Mouse (Mus musculus): ENCODE measurements around the gene Psg22. TPM values are rescaled to one million over a fixed set of nuclear protein-coding genes. Genes with fewer than 3 reads are reported as not detected.

Gene Psg22
- polyA plus RNA-seq, 1 experiment, result not detected

Other genes starting within 250 kb of the Psg22 start
- gene Psg26, start 233.9 kb upstream of the Psg22 start, polyA plus RNA-seq (2012; rRNA removed), result not detected in 2 replicates
- gene Psg25, start 185.8 kb upstream of the Psg22 start, polyA plus RNA-seq (2012; rRNA removed), result not detected in 2 replicates
- gene Psg27, start 150.8 kb upstream of the Psg22 start, polyA plus RNA-seq (2012; rRNA removed), result 0.03 TPM in 1 of 2 replicates, not detected in the other
- 0.04 TPM in 1 of 2 replicates, not detected in the other for gene Psg23, start 101.6 kb upstream of the Psg22 start, polyA plus RNA-seq (2012; rRNA removed)
- not detected in 2 replicates for gene Psg21, start 61.4 kb upstream of the Psg22 start, polyA plus RNA-seq (2012; rRNA removed)
- gene Psg20, start 31.9 kb upstream of the Psg22 start, polyA plus RNA-seq (2012; rRNA removed), result not detected in 2 replicates
- gene Psg19, start 80.4 kb downstream of the Psg22 start, polyA plus RNA-seq (2012; rRNA removed), result not detected in 2 replicates
- gene Psg17, start 103.5 kb downstream of the Psg22 start, polyA plus RNA-seq (2012; rRNA removed), result 0.37 and 0.59 TPM in 2 replicates
- 27.2 and 31.4 TPM in 2 replicates for gene Mill2, start 121.9 kb downstream of the Psg22 start, polyA plus RNA-seq (2012; rRNA removed)
- gene Pglyrp1, start 153.2 kb downstream of the Psg22 start, polyA plus RNA-seq (2012; rRNA removed), result 3.3 and 3.5 TPM in 2 replicates
- 26.9 and 31.4 TPM in 2 replicates for gene Ccdc61, start 192.3 kb downstream of the Psg22 start, polyA plus RNA-seq (2012; rRNA removed)
- 0.48 and 1.0 TPM in 2 replicates for gene Nova2, start 207.8 kb downstream of the Psg22 start, polyA plus RNA-seq (2012; rRNA removed)

Data from urinary bladder, adult 2 months (tissue).